Mouse (Mus musculus) lung, postnatal 0 days (tissue): Measurements from ENCODE around the gene Il17rb. TPM values are rescaled to one million over a fixed set of nuclear protein-coding genes. Genes with fewer than 3 reads are reported as not detected.
A peak's percentile ranks its signal among the peaks of the same experiment; 100 is the strongest.

Experiments used
- ATAC-seq: fragments of 200-750 bp; cut with Nextera tagmentation; 2 replicates; pipeline ENCODE4 v1.8.0; 2017; ENCODE audit warnings: moderate library complexity
- DNase-seq: peaks from one replicate; pipeline ENCODE4 v3.0.0-alpha.2; 2016; ENCODE audit warnings: low spot score
- H3K27ac ChIP-seq: fragments of 300-500 bp; sonication (generic); 2 replicates; pipeline ENCODE4 v1.5.1; 2014; ENCODE audit warnings: antibody characterized with exemption, mild to moderate bottlenecking, low read length, mixed read lengths
- H3K27me3 ChIP-seq: fragments of 300-500 bp; sonication (generic); replicated peaks from 2 replicates; pipeline ENCODE4 v1.6.1; 2014; ENCODE audit warnings: low read length, mixed read lengths; ENCODE audit not compliant: insufficient read depth
- H3K36me3 ChIP-seq: fragments of 300-500 bp; sonication (generic); 2 replicates; pipeline ENCODE4 v1.6.1; 2014; ENCODE audit warnings: low read length, mixed read lengths; ENCODE audit not compliant: insufficient read depth
- H3K4me1 ChIP-seq: fragments of 300-500 bp; sonication (generic); 2 replicates; pipeline ENCODE4 v1.6.1; 2014; ENCODE audit warnings: antibody characterized with exemption, low read depth, low read length, mixed read lengths; ENCODE audit not compliant: insufficient read depth
- H3K4me2 ChIP-seq: fragments of 300-500 bp; sonication (generic); replicated peaks from 2 replicates; pipeline ENCODE4 v1.6.1; 2014; ENCODE audit warnings: low read depth, mild to moderate bottlenecking, low read length, moderate library complexity, mixed read lengths
- H3K4me3 ChIP-seq: fragments of 300-500 bp; sonication (generic); 2 replicates; pipeline ENCODE4 v1.5.1; 2014; ENCODE audit warnings: low read depth, low read length
- H3K9ac ChIP-seq: fragments of 300-500 bp; sonication (generic); replicated peaks from 2 replicates; pipeline ENCODE4 v1.6.1; 2014; ENCODE audit warnings: low read depth, mild to moderate bottlenecking
- H3K9me3 ChIP-seq: fragments of 300-500 bp; sonication (generic); 2 replicates; pipeline ENCODE4 v1.6.1; 2016; ENCODE audit warnings: low read length, mixed read lengths
- CTCF ChIP-seq: IDR thresholded peaks from 2 replicates; pipeline ENCODE4 v1.5.1; 2016; ENCODE audit warnings: antibody characterized with exemption, mild to moderate bottlenecking
- EP300 ChIP-seq: IDR thresholded peaks from 2 replicates; pipeline ENCODE4 v1.6.1; 2016; ENCODE audit warnings: antibody characterized with exemption, mild to moderate bottlenecking, control low read depth
- WGBS: fragments of 180-500 bp; shearing (Covaris S2); extraction: QIAGEN DNeasy Blood & Tissue Kit; methylation state at CpG from one replicate; pipeline ENCODE4 v1.1.7; 2014; 5-methylcytosine and 5-hydroxymethylcytosine counted together
- polyA plus RNA-seq: library from polyadenylated mRNA; unstranded; fragments of >200 nt; fragmentation: Nextera tagmentation; extraction: Ambion mirVana; gene quantifications from 2 replicates; pipeline ENCODE4 v1.2.1, GENCODE M21; 2015

Il17rb gene
- polyA plus RNA-seq, 1 experiment from 2014 or later: 0.31 TPM

DNA sequence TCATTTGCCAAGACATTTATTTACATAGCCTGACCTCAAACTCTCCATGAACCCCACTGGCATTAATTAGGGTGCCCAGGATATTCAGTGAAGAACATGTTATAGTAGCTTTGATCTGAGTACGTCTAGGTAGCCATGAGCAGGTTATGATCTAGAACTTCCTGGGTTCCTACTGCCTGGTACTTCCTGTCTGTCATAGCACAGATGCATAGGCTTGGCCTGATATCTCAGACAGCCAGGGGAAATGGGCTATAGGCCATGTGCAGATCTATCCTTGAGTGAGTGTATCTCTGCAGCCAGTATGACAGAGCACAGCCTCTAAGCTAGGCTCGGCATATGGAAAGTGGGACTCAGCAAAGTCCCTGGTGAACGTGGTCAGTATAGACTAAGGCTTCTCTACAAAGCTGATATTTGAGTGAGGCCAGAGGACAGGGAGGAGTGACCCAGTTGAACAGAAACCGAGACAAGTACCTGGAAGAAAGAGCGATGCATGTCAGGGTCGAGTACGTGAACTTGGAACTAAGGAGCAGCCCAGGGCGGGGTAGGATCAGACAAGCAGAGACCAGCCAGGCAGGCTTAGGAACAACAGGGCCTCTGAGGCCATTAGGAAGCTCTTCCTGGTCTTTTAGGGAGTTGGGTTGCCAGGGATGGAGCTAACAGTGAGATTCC, 9.2 kb upstream of the Il17rb start:
- Histone ChIP-seq H3K9ac (no peak overlapping the region), H3K4me3 (no peak overlapping the region), H3K27me3 (no peaks in the 10 kb centered on the region), H3K9me3 (no peaks in the 10 kb centered on the region), H3K4me2 (no peak overlapping the region), H3K27ac (no peak overlapping the region), H3K4me1 (no peaks in the 10 kb centered on the region), H3K36me3 (no peaks in the 10 kb centered on the region)
- no peak for ATAC-seq
- 79% methylated on average over 8 of the region's 8 CpGs for WGBS
- TF ChIP-seq CTCF (no peak), EP300 (no peak)
- no peak for DNase-seq

GRCm38 (mm10) chr14:30016666-30017065, 8.0 kb upstream of the Il17rb start:
- H3K27ac ChIP-seq: no peak overlapping the region
- WGBS: 79% methylated on average over 5 of the region's 5 CpGs
- H3K4me2 ChIP-seq: no peak overlapping the region
- no peak overlapping the region for H3K9ac ChIP-seq
- H3K9me3 ChIP-seq: no peaks in the 10 kb centered on the region
- H3K4me1 ChIP-seq: no peaks in the 10 kb centered on the region
- no peaks in the 10 kb centered on the region for H3K36me3 ChIP-seq
- no peak for TF ChIP-seq EP300
- no peak for TF ChIP-seq CTCF
- DNase-seq: no peak
- H3K27me3 ChIP-seq: no peaks in the 10 kb centered on the region
- no peak overlapping the region for H3K4me3 ChIP-seq
- ATAC-seq: no peak

DNA sequence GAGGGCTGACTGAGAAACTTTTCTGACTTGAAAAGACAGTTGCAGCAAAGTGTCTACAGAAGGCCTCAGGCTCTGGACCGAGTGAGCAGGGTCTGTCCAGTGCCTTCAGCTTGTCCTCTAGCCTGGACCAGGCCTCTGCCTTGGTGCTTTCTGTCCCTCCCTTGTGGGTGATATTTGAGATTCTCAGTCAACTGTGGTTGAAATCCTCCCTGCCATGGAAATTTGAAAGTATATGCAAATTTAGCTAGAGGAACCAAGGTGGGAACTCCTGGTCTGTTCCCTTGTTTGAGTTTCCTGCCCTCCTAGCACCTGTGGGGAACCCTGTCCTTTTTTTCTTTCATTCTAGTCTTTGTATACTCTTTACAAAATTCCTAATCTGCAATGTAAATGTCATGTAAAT, 6.3 kb upstream of the Il17rb start:
- H3K27ac ChIP-seq: no peak overlapping the region
- no peaks in the 10 kb centered on the region for H3K9me3 ChIP-seq
- H3K36me3 ChIP-seq: no peaks in the 10 kb centered on the region
- no peak overlapping the region for H3K4me2 ChIP-seq
- H3K4me1 ChIP-seq: peaks cover 4% of the 10 kb centered on the region; the same call in 1 of the 2 replicates
- no peak overlapping the region for H3K9ac ChIP-seq
- H3K4me3 ChIP-seq: no peak overlapping the region
- H3K27me3 ChIP-seq: no peaks in the 10 kb centered on the region
- DNase-seq (no peak), ATAC-seq (no peak)
- 45% methylated on average over 1 of the region's 1 CpGs for WGBS
- no peak for TF ChIP-seq EP300
- TF ChIP-seq CTCF: no peak

DNA sequence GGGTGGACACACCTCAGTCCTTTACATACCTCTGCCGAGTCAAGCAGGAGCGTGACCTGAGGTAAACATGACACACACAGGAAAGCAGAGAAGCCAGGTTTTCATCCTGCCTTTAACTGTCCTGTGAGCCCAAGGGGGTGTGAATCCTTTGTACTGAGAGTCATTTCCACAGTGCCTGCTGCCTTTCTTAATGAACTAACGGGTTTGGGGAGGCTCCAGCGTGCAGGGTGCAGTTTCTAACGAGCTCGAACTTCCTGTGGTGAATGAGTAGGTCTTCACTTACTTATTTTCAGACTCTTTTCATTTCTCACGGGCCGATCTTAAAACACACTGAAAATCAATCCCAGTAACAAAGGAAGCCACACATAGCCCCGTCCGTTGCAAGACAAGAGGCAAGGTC, 5.8 kb upstream of the Il17rb start:
- no peaks in the 10 kb centered on the region for H3K9me3 ChIP-seq
- WGBS: 51% methylated on average over 10 of the region's 10 CpGs
- peak; percentile 21 for DNase-seq
- H3K27me3 ChIP-seq: 0 out of 2 replicates have a peak, but pooled peaks cover under 1% of the 10 kb centered on the region
- H3K27ac ChIP-seq: no peak overlapping the region
- ATAC-seq: no peak
- no peaks in the 10 kb centered on the region for H3K36me3 ChIP-seq
- TF ChIP-seq EP300 (no peak), CTCF (no peak)
- H3K4me3 ChIP-seq: no peak overlapping the region
- H3K4me1 ChIP-seq: peaks cover 4% of the 10 kb centered on the region; the same call in 1 of the 2 replicates
- no peak overlapping the region for H3K9ac ChIP-seq
- H3K4me2 ChIP-seq: no peak overlapping the region

GRCm38 (mm10) chr14:30011886-30012560, 3.3 kb upstream of the Il17rb start:
- no peak overlapping the region for H3K9ac ChIP-seq
- TF ChIP-seq CTCF: no peak
- TF ChIP-seq EP300: no peak
- no peak overlapping the region for H3K4me2 ChIP-seq
- H3K27me3 ChIP-seq: 0 out of 2 replicates have a peak, but pooled peaks cover 3% of the 10 kb centered on the region
- no peak overlapping the region for H3K4me3 ChIP-seq
- no peak for ATAC-seq
- H3K27ac ChIP-seq: no peak overlapping the region
- peaks cover 4% of the 10 kb centered on the region; the same call in 1 of the 2 replicates for H3K4me1 ChIP-seq
- no peaks in the 10 kb centered on the region for H3K9me3 ChIP-seq
- no peaks in the 10 kb centered on the region for H3K36me3 ChIP-seq
- 64% methylated on average over 10 of the region's 10 CpGs for WGBS
- DNase-seq: no peak

GRCm38 (mm10) chr14:30009864-30010560, 1.3 kb upstream of the Il17rb start:
- H3K27me3 ChIP-seq: 0 out of 2 replicates have a peak, but pooled peaks cover 3% of the 10 kb centered on the region
- no peak overlapping the region for H3K27ac ChIP-seq
- peak overlapping the region; percentile 81 for H3K4me2 ChIP-seq
- DNase-seq (peak; percentile 19), ATAC-seq (peak; percentile 43)
- 38% methylated on average over 10 of the region's 10 CpGs for WGBS
- TF ChIP-seq EP300 (no peak), CTCF (no peak)
- H3K9me3 ChIP-seq: no peaks in the 10 kb centered on the region
- H3K4me3 ChIP-seq: no peak overlapping the region
- no peak overlapping the region for H3K9ac ChIP-seq
- H3K36me3 ChIP-seq: no peaks in the 10 kb centered on the region
- peaks cover 4% of the 10 kb centered on the region; the same call in 1 of the 2 replicates for H3K4me1 ChIP-seq
